Mouse (Mus musculus) R1 (cell line): ENCODE measurements around the gene Amdhd1.
A peak's percentile ranks its signal among the peaks of the same experiment; 100 is the strongest.
"Not testable (repeated sequence)": the region's sequence is repeated elsewhere in the genome, so short reads cannot be mapped to it uniquely, and the experiment has no call there.

Experiments
- DNase-seq: peaks from one replicate; pipeline ENCODE4 v3.0.0-alpha.2; 2018; ENCODE audit warnings: low read depth, low spot score

Gene Amdhd1

DNA sequence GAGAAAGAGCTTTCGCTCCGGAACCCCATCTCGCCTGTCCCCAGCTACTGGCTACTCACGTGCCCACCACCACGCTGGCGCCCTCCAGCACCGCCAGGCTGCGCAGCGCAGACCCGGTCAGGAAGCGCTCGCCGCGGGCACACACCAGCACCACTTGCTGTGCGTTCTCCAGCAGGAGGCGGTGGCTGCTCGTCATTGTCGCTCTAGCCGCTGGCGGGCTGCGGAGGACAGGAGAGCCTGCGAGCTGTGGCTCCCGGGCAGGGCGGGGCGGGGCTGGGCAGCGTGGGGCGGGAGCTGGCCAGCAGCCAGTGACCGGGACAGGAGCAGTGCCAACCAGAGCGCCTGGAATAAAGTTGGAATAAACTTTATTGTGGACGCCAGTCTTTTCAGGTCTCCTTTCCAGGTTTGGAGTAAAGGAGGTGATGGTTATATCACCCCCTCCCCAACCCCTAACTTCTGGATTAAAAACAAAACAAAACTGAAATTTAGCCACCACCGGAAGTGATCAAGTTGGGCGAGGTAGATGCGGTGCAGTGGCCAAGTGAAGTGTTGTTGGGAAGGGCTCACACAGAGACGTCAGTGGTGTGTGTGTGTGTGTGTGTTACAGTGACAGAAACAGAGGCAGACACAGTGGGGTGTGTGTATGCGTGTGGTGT, at the start of gene Amdhd1:
TSS of gene Amdhd1 (minus strand) at position 259 of the 656 bp plus-strand sequence.
- DNase-seq: peak; percentile 69

- peak; percentile 97 for DNase-seq
These were observed 49.5 kb upstream of the Amdhd1 start, which contains the start of gene Snrpf for GRCm38 (mm10) chr10:93589281-93589848. TSS of gene Snrpf (minus strand) at chr10:93589706.

DNA sequence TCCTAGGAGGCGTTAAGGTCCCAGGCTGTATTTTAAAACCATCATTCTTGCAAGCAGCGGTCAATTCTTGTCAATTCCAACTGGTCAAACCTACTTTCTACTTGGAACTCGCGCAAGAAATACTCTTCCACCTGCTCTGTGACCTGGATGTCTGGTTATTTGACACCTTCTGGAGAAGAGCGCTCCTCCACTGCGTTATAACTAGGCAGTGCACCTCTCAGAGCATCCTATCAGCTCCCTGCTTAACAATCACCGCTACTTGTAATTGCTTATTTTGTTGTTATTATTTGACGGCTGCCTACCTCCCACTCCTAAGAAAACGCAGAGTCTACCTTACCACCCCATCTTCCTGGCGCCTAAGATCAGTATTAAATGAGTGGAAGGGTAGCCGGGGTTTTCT, 49.0 kb upstream of the Amdhd1 start:
- no peak for DNase-seq

- peak; percentile 88 for DNase-seq
These were observed 37.5 kb upstream of the Amdhd1 start for GRCm38 (mm10) chr10:93577271-93577886.

GRCm38 (mm10) chr10:93575960-93576359, 36.1 kb upstream of the Amdhd1 start:
- no peak for DNase-seq

DNA sequence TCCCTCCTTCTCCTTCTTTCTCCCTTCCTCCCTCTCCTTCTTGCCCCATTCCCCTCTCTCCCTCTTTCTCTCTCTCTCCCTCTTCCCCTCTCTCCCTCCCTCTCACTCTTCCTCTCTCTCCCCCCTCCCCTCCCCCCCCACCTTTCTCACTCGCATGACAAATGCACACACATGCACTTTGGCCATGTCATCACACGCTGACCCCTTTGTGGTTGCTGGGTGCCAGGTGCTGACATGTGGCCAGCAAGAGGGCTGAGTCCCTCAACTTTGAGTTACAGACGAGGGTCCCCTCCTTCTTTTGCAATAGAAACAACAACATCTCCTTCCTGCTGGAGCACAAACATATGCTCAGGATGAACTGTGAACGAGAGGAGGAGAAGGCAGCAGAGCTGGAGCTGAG, 35.1 kb upstream of the Amdhd1 start:
- DNase-seq: no peak

DNA sequence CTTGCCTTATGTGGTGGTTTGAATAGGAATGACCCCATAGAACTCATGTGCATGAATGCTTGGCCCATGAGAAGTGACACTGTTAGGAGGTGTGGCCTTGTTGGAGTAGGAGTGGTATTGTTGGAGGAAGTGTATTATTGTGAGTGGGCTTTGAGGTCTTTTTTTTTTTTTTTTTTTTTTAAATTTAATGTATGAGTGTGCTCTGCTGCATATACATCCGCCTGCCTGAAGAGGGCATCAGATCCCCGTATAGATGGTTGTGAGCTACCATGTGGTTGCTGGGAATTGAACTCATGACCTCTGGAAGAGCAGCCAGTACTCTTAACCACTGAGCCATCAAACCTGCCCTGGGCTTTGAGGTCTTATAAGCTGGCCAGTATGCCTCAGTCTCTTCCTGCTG, 32.4 kb upstream of the Amdhd1 start:
- peak; percentile 50 for DNase-seq

- DNase-seq: no peak
These were observed 28.8 kb upstream of the Amdhd1 start for GRCm38 (mm10) chr10:93568671-93569070.

DNA sequence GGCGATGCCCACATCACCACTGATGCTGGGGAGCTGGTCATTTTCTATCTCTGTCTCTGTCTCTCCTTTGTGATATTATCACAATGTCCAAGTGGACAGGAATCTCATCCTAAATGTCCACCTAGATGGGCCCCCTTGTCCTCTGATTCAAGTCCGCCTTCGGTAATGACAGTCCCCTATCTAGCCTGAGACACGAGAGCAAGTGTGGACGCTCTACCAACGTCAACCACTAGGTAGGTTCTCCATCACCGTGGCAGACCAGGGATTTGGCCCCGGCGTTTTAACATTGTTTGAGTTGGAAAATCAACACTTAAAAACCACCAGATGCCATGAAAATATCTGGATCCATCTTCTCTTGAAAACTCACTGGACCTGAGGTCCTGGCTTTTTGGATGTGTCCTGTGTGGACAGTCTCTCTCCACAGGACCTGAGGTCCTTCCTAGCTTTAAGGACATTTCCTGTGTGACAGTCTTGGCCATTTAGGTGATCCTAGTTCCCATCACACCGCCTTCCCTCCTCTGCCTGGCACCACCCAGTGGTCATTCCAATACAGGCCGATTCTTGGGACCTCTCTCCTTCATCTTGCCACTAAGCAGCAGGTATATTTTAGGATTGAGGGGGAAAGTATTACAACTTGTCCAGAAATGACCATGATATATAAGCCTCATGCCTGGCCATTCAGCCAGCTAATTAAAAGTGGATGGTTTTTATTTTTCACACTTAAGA, 28.2 kb upstream of the Amdhd1 start:
- no peak for DNase-seq

- DNase-seq: no peak
These were observed 27.2 kb upstream of the Amdhd1 start for GRCm38 (mm10) chr10:93567066-93567465.

- no peak for DNase-seq
These were observed 24.8 kb upstream of the Amdhd1 start for GRCm38 (mm10) chr10:93564518-93565090.

- peak; percentile 62 for DNase-seq
These were observed 20.0 kb upstream of the Amdhd1 start for GRCm38 (mm10) chr10:93559786-93560185.

DNA sequence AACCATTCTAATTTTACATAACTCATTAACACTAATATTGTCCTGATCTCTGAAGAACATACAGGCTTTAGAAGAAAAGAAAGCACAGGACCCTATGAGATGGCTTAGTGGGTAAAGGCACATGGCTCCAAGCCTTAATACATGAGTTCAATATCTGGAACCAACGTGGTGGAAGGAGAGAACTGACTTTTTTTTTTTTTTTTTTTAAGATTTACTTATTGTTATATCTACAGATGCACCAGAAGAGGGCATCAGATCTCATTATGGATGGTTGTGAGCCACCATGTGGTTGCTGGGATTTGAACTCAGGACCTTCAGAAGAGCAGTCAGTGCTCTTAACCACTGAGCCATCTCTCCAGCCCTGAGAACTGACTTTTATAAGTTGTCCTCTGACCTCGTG, 18.1 kb upstream of the Amdhd1 start:
- not testable (repeated sequence) for DNase-seq

DNA sequence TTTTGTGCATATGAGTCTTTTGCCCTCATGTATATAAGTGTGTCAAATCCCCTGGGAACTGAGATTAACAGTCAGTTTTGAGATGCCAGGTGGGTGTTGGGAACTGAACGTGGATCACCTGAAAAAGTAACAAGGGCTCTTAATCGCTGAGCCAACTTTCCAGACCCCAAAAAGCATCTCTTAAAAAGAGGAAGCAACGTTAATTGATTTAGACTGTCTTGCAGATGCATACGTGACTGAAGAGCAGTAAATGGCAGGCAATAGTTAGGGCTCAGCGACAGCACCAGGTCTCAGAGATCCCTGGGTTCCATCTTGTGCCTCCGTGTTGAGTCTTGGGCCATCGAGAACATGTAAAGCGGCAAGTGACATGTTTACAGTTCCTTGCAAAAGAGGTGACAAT, 12.8 kb upstream of the Amdhd1 start:
- no peak for DNase-seq

GRCm38 (mm10) chr10:93549821-93550220, 10.0 kb upstream of the Amdhd1 start:
- DNase-seq: peak; percentile 56

DNA sequence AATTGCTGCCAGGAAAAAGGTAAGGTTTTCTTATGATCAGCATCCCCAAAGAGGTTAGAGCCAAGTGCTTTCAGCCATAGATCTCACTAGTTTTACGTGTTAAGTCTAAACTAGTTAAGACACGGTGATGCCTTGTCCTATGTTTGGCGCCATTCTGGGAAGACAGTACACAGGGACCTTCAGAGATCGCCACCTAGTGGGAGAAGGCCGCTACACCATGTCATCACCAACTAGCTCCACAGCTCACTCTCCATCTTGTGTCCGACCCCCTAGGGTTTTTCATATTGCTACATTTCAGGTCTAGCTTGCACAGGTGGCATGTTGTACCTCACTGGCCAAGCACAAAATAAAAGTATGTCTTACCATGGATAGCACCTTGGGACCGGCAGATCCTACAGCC, 9.2 kb upstream of the Amdhd1 start:
- peak; percentile 90 for DNase-seq

DNA sequence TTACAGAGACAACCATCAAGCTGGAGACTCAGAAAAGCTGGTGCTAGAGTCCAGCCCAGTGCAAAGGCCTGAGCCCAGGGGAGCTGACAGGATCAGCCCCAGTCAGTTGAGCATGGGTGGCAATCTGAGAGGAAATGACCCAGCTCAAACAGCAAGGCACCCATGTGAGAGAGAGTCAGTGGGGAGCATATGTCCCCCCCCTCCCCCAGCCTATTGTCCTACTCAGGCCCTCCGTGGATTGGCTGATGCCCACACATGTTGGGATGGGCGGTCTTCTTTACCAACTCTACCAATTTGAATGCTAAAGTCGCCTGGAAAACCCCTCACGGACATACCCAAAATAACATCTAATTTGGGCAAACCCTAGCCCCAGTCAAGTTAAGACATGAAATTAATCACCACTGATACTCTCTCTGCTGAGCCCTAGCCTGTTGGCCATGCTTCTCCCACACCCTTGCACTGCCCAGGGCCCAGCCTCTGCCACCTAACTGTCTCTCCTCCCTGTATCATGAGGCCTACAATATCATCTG, 8.0 kb upstream of the Amdhd1 start:
- DNase-seq: no peak

GRCm38 (mm10) chr10:93544172-93544571, 4.3 kb upstream of the Amdhd1 start:
- no peak for DNase-seq

DNA sequence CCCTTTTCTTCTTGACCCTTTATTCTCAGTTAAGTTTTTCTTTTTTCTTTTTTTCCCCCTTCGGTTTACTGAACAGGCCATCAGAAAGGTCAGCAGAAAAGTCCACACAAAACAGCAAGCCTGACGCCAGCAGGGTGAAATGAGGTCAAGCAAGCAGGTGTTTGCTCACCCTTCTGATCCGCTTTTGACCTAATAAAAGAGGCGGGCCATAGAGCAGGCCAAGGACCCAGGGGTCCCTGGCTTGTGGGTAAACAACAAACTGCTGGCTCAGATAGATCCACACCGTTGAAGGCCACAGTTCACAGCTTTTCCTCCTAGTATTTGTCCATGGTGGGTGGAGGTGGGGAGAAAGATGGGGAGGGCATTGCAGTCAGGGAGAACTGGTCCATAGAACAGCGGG, 3.3 kb upstream of the Amdhd1 start:
- DNase-seq: peak; percentile 25

DNA sequence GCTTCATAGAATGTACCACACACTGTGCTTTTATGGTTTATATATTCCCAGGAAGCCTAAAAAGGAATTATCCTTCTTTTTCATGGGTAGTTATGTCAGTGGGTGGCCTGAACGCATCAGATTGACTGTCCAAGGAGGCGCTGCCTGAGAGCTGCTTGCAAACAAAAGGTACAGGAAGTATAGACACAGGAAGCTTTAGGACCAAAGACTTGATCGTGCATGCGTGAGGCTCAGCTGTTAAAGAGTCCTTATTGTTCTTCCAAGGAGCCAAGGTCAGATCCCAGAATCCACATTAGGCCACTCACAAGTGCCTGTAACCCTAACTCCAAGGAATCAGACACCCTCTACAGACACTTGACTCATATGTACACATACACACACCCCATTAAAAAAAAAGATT, 2.5 kb upstream of the Amdhd1 start:
- peak; percentile 97 for DNase-seq

DNA sequence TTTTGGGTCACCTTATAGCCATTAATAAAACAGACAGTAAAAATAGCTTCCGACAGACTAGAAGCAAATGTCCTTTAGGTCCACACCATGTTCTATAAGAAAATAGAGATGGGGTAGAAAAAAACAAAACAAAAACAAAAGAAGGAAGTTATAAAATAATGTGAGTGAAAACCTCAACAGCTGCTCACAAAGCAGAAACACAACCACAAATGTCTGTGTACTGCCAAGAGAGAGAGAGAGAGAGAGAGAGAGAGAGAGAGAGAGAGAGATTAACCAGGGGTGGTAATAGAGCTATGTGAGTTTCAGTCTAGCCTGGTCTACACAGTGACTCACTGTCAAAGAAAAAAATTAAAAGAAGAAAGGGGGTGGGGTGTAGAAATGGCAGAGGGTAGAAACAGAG, 1.8 kb upstream of the Amdhd1 start:
- no peak for DNase-seq
